Mouse (Mus musculus) stomach, embryonic 14.5 days (tissue): ENCODE measurements around the gene Fam160a1. TPM values are rescaled to one million over a fixed set of nuclear protein-coding genes. Genes with fewer than 3 reads are reported as not detected.

Experiments
- ATAC-seq: fragments of 200-750 bp; cut with Nextera tagmentation; 2 replicates; pipeline ENCODE4 v1.8.0; 2017; ENCODE audit warnings: low read depth, moderate TSS enrichment; ENCODE audit not compliant: insufficient number of reproducible peaks, insufficient read depth, low FRiP score
- H3K27ac ChIP-seq: fragments of 300-500 bp; sonication (generic); 2 replicates; pipeline ENCODE4 v1.5.1; 2014; ENCODE audit warnings: mild to moderate bottlenecking, low read length, moderate library complexity, mixed read lengths
- H3K27me3 ChIP-seq: fragments of 300-500 bp; sonication (generic); 2 replicates; pipeline ENCODE4 v1.6.1; 2014; ENCODE audit warnings: low read length, control low read depth, mixed read lengths; ENCODE audit not compliant: control insufficient read depth, insufficient read depth
- H3K36me3 ChIP-seq: fragments of 300-500 bp; sonication (generic); 2 replicates; pipeline ENCODE4 v1.6.1; 2014; ENCODE audit warnings: mild to moderate bottlenecking, control low read depth, low read length, moderate library complexity, mixed read lengths; ENCODE audit not compliant: control insufficient read depth, insufficient read depth
- H3K4me1 ChIP-seq: fragments of 300-500 bp; sonication (generic); 2 replicates; pipeline ENCODE4 v1.6.1; 2014; ENCODE audit warnings: low read length, control low read depth, mixed read lengths; ENCODE audit not compliant: control insufficient read depth, insufficient read depth
- H3K4me2 ChIP-seq: fragments of 300-500 bp; sonication (generic); replicated peaks from 2 replicates; pipeline ENCODE4 v1.6.1; 2014; ENCODE audit warnings: low read depth, low read length, control low read depth
- H3K4me3 ChIP-seq: fragments of 300-500 bp; sonication (generic); 2 replicates; pipeline ENCODE4 v1.5.1; 2014; ENCODE audit warnings: low read depth, low read length, control low read depth
- H3K9ac ChIP-seq: fragments of 300-500 bp; sonication (generic); replicated peaks from 2 replicates; pipeline ENCODE4 v1.6.1; 2014; ENCODE audit warnings: low read depth, mild to moderate bottlenecking, control low read depth, low read length, moderate library complexity, mixed read lengths
- H3K9me3 ChIP-seq: fragments of 300-500 bp; sonication (generic); 2 replicates; pipeline ENCODE4 v1.6.1; 2016; ENCODE audit warnings: low read depth, low read length, control low read depth; ENCODE audit not compliant: control insufficient read depth
- WGBS: fragments of 180-500 bp; shearing (Covaris S2); extraction: QIAGEN DNeasy Blood & Tissue Kit; methylation state at CpG from one replicate; pipeline ENCODE4 v1.1.7; 2014; 5-methylcytosine and 5-hydroxymethylcytosine counted together
- polyA plus RNA-seq: library from polyadenylated mRNA; unstranded; fragments of >200 nt; fragmentation: Nextera tagmentation; extraction: Ambion mirVana; gene quantifications from 2 replicates; pipeline ENCODE4 v1.2.1, GENCODE M21; 2014

The Fam160a1 gene
- polyA plus RNA-seq, 1 experiment from 2014 or later: 3.8 TPM

- no peaks in the 10 kb centered on the region for H3K9me3 ChIP-seq
- no peak for ATAC-seq
- no peak overlapping the region for H3K4me2 ChIP-seq
- no peaks in the 10 kb centered on the region for H3K36me3 ChIP-seq
- H3K27ac ChIP-seq: no peak overlapping the region
- 78% methylated on average over 3 of the region's 3 CpGs for WGBS
- H3K4me1 ChIP-seq: no peaks in the 10 kb centered on the region
- no peak overlapping the region for H3K9ac ChIP-seq
- no peaks in the 10 kb centered on the region for H3K27me3 ChIP-seq
- H3K4me3 ChIP-seq: no peak overlapping the region
Observed at GRCm38 (mm10) chr3:85819319-85819718, 2.2 kb upstream of the Fam160a1 start.

GRCm38 (mm10) chr3:85814241-85814640 lies 2.9 kb downstream of the Fam160a1 start:
- no peaks in the 10 kb centered on the region for H3K36me3 ChIP-seq
- H3K27me3 ChIP-seq: no peaks in the 10 kb centered on the region
- WGBS: 29% methylated on average over 7 of the region's 7 CpGs
- no peak overlapping the region for H3K9ac ChIP-seq
- no peaks in the 10 kb centered on the region for H3K9me3 ChIP-seq
- no peak overlapping the region for H3K4me3 ChIP-seq
- H3K4me1 ChIP-seq: no peaks in the 10 kb centered on the region
- H3K4me2 ChIP-seq: no peak overlapping the region
- H3K27ac ChIP-seq: no peak overlapping the region
- ATAC-seq: no peak

- H3K9ac ChIP-seq: no peak overlapping the region
- H3K27me3 ChIP-seq: no peaks in the 10 kb centered on the region
- no peak overlapping the region for H3K4me2 ChIP-seq
- no peak overlapping the region for H3K4me3 ChIP-seq
- no peak overlapping the region for H3K27ac ChIP-seq
- no peaks in the 10 kb centered on the region for H3K36me3 ChIP-seq
- 47% methylated on average over 4 of the region's 4 CpGs for WGBS
- ATAC-seq: no peak
- H3K4me1 ChIP-seq: no peaks in the 10 kb centered on the region
- H3K9me3 ChIP-seq: no peaks in the 10 kb centered on the region
Observed at GRCm38 (mm10) chr3:85813101-85814014, 3.7 kb downstream of the Fam160a1 start.

GRCm38 (mm10) chr3:85812010-85812409 lies 5.1 kb downstream of the Fam160a1 start:
- Histone ChIP-seq H3K4me2 (no peak overlapping the region), H3K4me1 (no peaks in the 10 kb centered on the region), H3K27ac (no peak overlapping the region), H3K36me3 (no peaks in the 10 kb centered on the region), H3K9ac (no peak overlapping the region), H3K27me3 (no peaks in the 10 kb centered on the region), H3K9me3 (no peaks in the 10 kb centered on the region), H3K4me3 (no peak overlapping the region)
- 84% methylated on average over 5 of the region's 5 CpGs for WGBS
- no peak for ATAC-seq

- Histone ChIP-seq H3K4me3 (no peak overlapping the region), H3K27me3 (no peaks in the 10 kb centered on the region), H3K9me3 (no peaks in the 10 kb centered on the region), H3K36me3 (no peaks in the 10 kb centered on the region), H3K4me2 (no peak overlapping the region), H3K4me1 (no peaks in the 10 kb centered on the region), H3K27ac (no peak overlapping the region), H3K9ac (no peak overlapping the region)
- WGBS: 45% methylated on average over 1 of the region's 1 CpGs
- ATAC-seq: no peak
Observed at GRCm38 (mm10) chr3:85793166-85793565, 23.9 kb downstream of the Fam160a1 start.

GRCm38 (mm10) chr3:85789748-85790147 lies 27.3 kb downstream of the Fam160a1 start:
- Histone ChIP-seq H3K36me3 (no peaks in the 10 kb centered on the region), H3K4me2 (no peak overlapping the region), H3K27ac (no peak overlapping the region), H3K4me3 (no peak overlapping the region), H3K4me1 (no peaks in the 10 kb centered on the region), H3K9ac (no peak overlapping the region), H3K9me3 (no peaks in the 10 kb centered on the region), H3K27me3 (no peaks in the 10 kb centered on the region)
- ATAC-seq: no peak
- 80% methylated on average over 4 of the region's 4 CpGs for WGBS

GRCm38 (mm10) chr3:85786501-85786900 lies 30.6 kb downstream of the Fam160a1 start:
- no peaks in the 10 kb centered on the region for H3K4me1 ChIP-seq
- H3K4me3 ChIP-seq: no peak overlapping the region
- no peak for ATAC-seq
- H3K27ac ChIP-seq: no peak overlapping the region
- no peaks in the 10 kb centered on the region for H3K36me3 ChIP-seq
- H3K9ac ChIP-seq: no peak overlapping the region
- H3K9me3 ChIP-seq: no peaks in the 10 kb centered on the region
- no peak overlapping the region for H3K4me2 ChIP-seq
- no peaks in the 10 kb centered on the region for H3K27me3 ChIP-seq
- 72% methylated on average over 8 of the region's 8 CpGs for WGBS

GRCm38 (mm10) chr3:85780906-85781305 lies 36.2 kb downstream of the Fam160a1 start:
- H3K4me1 ChIP-seq: no peaks in the 10 kb centered on the region
- no peak overlapping the region for H3K9ac ChIP-seq
- WGBS: 80% methylated on average over 7 of the region's 7 CpGs
- no peak overlapping the region for H3K4me2 ChIP-seq
- H3K4me3 ChIP-seq: no peak overlapping the region
- no peaks in the 10 kb centered on the region for H3K9me3 ChIP-seq
- no peak for ATAC-seq
- H3K27me3 ChIP-seq: no peaks in the 10 kb centered on the region
- no peak overlapping the region for H3K27ac ChIP-seq
- H3K36me3 ChIP-seq: no peaks in the 10 kb centered on the region

GRCm38 (mm10) chr3:85780332-85780731 lies 36.8 kb downstream of the Fam160a1 start:
- 62% methylated on average over 2 of the region's 2 CpGs for WGBS
- no peak overlapping the region for H3K4me3 ChIP-seq
- ATAC-seq: no peak

More at GRCm38 (mm10) chr3:85780332-85780731, 36.8 kb downstream of the Fam160a1 start:
- no peak overlapping the region for H3K9ac ChIP-seq
- H3K36me3 ChIP-seq: no peaks in the 10 kb centered on the region
- H3K27me3 ChIP-seq: no peaks in the 10 kb centered on the region
- H3K27ac ChIP-seq: no peak overlapping the region
- H3K9me3 ChIP-seq: no peaks in the 10 kb centered on the region
- no peak overlapping the region for H3K4me2 ChIP-seq
- H3K4me1 ChIP-seq: no peaks in the 10 kb centered on the region
